Mouse (Mus musculus): Measurements from ENCODE around the gene Cox8b. TPM values are rescaled to one million over a fixed set of nuclear protein-coding genes. Genes with fewer than 3 reads are reported as not detected.
"Not testable (repeated sequence)": the region's sequence is repeated elsewhere in the genome, so short reads cannot be mapped to it uniquely, and the experiment has no call there.

Cox8b gene
- polyA plus RNA-seq, 1 experiment, result 8,538 TPM

DNA sequence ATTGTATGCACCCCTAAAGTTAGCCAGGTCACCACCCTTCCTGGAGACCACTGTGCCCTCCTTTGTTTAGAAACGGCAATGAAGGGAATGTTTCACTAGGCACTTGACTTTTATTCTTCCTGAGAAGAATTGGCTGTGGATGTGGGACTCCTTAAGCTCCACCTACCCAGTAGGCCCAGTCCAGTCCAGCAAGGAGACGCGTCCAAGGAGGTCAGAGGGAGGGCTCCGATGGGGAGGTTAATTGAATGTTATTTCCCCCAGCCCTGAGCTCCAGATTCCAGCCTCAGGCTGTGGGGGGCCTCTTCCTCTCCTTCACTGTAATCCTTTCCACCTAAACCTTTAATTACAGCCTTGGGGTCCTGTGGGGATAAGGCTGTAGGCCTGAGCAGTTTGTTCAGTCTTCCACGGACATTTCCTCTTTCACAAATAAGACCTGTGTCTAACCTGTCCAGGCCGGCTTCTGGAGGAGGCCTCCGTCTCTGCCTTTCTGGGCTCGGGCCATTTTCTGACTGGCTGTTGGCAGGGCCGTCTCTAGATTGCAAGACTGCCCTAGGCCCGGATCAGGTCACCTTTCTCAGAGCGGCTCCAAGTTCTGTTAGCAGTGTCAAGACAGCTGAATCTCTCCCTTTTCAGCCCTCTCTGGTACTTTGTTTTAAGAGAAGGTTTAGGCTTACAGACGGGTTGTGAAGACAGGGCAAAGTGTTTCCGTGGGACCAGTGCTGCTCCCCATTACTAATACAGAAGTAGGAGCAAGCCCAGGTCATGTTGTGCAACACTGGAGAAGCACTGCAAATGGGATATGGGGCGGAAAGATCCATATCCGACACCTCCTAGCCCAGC is 2.0 kb upstream of the Cox8b start:
- 0 out of 2 replicates have a peak overlapping the region, but pooled peaks have one; percentile 19 for H3K4me3 ChIP-seq (ENCODE audit: insufficient read depth, low read depth, low read length)
- H3K4me1 ChIP-seq (ENCODE audit: control insufficient read depth, insufficient read depth, insufficient read length, low read length), result peaks cover 13% of the 10 kb centered on the region
- peak overlapping the region; percentile 98 for H3K27ac ChIP-seq (replicated peaks; ENCODE audit: low read depth, low read length)

DNA sequence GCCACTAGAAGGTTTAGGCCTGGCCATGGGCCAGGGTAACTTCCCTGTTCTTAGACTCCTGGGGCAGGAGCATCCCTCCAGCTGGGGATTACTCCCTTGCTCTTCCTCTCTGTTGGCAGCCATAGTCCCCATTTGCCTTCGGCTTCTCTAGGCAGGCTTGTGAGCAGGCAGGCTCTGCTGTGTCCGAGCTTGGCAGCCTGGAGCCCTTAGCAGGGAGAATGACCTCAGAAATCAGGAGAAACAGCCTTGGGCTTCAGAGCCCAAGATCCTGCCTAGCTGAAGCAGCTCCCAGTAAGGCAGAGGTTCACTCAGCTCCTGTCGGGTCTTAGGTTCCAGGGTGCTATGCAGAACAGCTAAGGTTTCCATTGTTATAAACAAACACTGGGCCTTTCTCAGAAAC is 1.1 kb downstream of the Cox8b start:
- H3K27ac ChIP-seq (replicated peaks; ENCODE audit: low read depth, low read length), result peak overlapping the region; percentile 93
- peak overlapping the region; percentile 70 for H3K4me3 ChIP-seq (ENCODE audit: insufficient read depth, low read depth, low read length)
- peaks cover 13% of the 10 kb centered on the region for H3K4me1 ChIP-seq (ENCODE audit: control insufficient read depth, insufficient read depth, insufficient read length, low read length)

DNA sequence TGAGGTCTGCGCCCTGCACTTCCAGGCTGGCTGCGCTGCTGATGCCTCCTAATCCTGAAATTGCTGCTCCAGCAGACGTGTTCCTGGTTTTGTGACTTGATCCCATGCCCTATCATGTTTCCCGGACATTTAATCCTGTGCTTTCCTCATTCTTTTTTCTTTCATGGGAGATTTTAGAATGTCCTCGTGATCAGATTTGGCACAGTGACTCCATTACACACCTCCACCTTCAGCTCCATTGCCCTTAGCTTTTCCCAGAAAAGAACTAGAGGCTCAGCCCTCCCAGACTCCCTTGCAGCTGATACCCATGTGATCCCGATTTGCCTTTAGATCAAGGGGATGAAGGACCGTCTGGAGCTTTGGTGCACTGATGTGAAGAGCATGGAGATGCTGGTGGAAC is 2.4 kb downstream of the Cox8b start:
- Histone ChIP-seq H3K4me3 (ENCODE audit: insufficient read depth, low read depth, low read length) (0 out of 2 replicates have a peak overlapping the region, but pooled peaks have one; percentile 70), H3K4me1 (ENCODE audit: control insufficient read depth, insufficient read depth, insufficient read length, low read length) (peaks cover 13% of the 10 kb centered on the region), H3K27ac (replicated peaks; ENCODE audit: low read depth, low read length) (peak overlapping the region; percentile 8; the same call in 1 of the 2 replicates)

DNA sequence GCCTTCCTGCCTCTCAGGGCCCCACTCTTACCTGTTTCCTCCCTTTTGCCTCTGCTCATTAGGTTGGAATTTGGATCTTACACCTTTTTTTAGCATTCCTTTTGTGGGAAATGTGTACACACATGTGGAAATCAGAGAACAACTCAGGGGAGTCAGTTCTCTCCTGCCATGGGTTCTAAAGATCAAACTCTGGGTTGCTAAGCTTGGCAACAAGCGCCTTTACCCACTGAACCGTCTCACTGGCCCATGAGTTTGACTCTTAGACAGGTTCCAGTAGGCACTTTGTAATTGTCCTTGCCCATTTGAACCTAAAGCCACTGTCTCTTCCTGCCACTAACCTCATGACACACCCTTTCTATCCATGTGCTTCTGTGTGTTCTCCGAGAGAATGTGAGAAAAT is 5.6 kb downstream of the Cox8b start:
- Histone ChIP-seq H3K27ac (replicated peaks; ENCODE audit: low read depth, low read length) (no peak overlapping the region), H3K4me3 (ENCODE audit: insufficient read depth, low read depth, low read length) (no peak overlapping the region), H3K4me1 (ENCODE audit: control insufficient read depth, insufficient read depth, insufficient read length, low read length) (no peaks in the 10 kb centered on the region)

- Histone ChIP-seq H3K27ac (replicated peaks; ENCODE audit: low read depth, low read length) (no peak overlapping the region), H3K4me3 (ENCODE audit: insufficient read depth, low read depth, low read length) (no peak overlapping the region), H3K4me1 (ENCODE audit: control insufficient read depth, insufficient read depth, insufficient read length, low read length) (no peaks in the 10 kb centered on the region)
Observed at GRCm38 (mm10) chr7:140894031-140894430, 6.2 kb downstream of the Cox8b start.

- not testable (repeated sequence) for H3K4me1 ChIP-seq (ENCODE audit: control insufficient read depth, insufficient read depth, insufficient read length, low read length); H3K27ac ChIP-seq (replicated peaks; ENCODE audit: low read depth, low read length); H3K4me3 ChIP-seq (ENCODE audit: insufficient read depth, low read depth, low read length)
Observed at GRCm38 (mm10) chr7:140890636-140891035, 9.6 kb downstream of the Cox8b start.

- Histone ChIP-seq H3K4me3 (ENCODE audit: insufficient read depth, low read depth, low read length) (peak overlapping the region; percentile 65), H3K27ac (replicated peaks; ENCODE audit: low read depth, low read length) (peak overlapping the region; percentile 21; the same call in 1 of the 2 replicates), H3K4me1 (ENCODE audit: control insufficient read depth, insufficient read depth, insufficient read length, low read length) (peaks cover 6% of the 10 kb centered on the region; the same call in 1 of the 2 replicates)
Observed at GRCm38 (mm10) chr7:140882469-140882803, 17.8 kb downstream of the Cox8b start.

- Histone ChIP-seq H3K4me3 (ENCODE audit: insufficient read depth, low read depth, low read length) (peak within 1 kb of the TSS; percentile 65), H3K4me1 (ENCODE audit: control insufficient read depth, insufficient read depth, insufficient read length, low read length) (peaks cover 6% of the 10 kb centered on the region; the same call in 1 of the 2 replicates), H3K27ac (replicated peaks; ENCODE audit: low read depth, low read length) (peak within 1 kb of the TSS; percentile 85)
Observed at GRCm38 (mm10) chr7:140881696-140882468, 18.4 kb downstream of the Cox8b start, which contains the start of the genes Psmd13 and Sirt3. Gene Psmd13, plus strand, starts transcription at chr7:140881968. Gene Sirt3, minus strand, starts transcription at chr7:140882309.

DNA sequence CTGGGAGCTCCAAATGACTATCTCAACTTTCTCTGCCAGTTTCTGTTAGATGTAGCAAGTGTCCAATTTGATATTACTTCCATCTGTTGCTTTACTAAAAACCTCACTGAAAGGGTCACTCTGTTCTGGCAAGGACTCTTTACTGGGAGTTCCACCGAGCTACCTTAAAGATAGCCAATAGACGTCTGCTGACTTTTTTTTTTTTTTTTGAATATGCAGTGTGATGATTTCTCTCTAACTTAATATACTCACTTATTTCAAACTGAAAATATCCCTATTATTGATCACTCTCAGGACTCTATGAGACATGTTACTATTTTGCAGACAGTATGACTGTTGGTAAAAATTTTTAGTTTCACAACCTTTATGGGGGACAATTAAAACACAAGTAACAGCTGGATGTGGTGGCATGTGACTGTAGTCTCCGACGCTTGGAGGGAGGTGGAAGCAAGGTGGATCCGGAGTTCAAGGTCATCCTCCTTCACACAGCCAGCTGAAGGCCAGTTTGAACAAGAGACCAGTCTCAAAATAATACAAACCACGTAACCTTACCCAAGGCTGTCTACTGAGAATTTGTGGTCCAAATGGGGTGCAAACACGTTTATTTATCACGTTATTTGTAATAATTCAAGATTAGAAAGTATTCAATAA is 19.3 kb downstream of the Cox8b start:
- Histone ChIP-seq H3K4me3 (ENCODE audit: insufficient read depth, low read depth, low read length) (peak overlapping the region; percentile 65), H3K27ac (replicated peaks; ENCODE audit: low read depth, low read length) (peak overlapping the region; percentile 67), H3K4me1 (ENCODE audit: control insufficient read depth, insufficient read depth, insufficient read length, low read length) (peaks cover 6% of the 10 kb centered on the region; the same call in 1 of the 2 replicates)

- Histone ChIP-seq H3K4me1 (ENCODE audit: control insufficient read depth, insufficient read depth, insufficient read length, low read length) (peaks cover 6% of the 10 kb centered on the region; the same call in 1 of the 2 replicates), H3K4me3 (ENCODE audit: insufficient read depth, low read depth, low read length) (peak overlapping the region; percentile 65), H3K27ac (replicated peaks; ENCODE audit: low read depth, low read length) (peak overlapping the region; percentile 60; the same call in 1 of the 2 replicates)
Observed at GRCm38 (mm10) chr7:140880419-140880818, 19.8 kb downstream of the Cox8b start.

- Histone ChIP-seq H3K4me1 (ENCODE audit: control insufficient read depth, insufficient read depth, insufficient read length, low read length) (peaks cover 6% of the 10 kb centered on the region; the same call in 1 of the 2 replicates), H3K27ac (replicated peaks; ENCODE audit: low read depth, low read length) (no peak overlapping the region), H3K4me3 (ENCODE audit: insufficient read depth, low read depth, low read length) (no peak overlapping the region)
Observed at GRCm38 (mm10) chr7:140879355-140879754, 20.9 kb downstream of the Cox8b start.

DNA sequence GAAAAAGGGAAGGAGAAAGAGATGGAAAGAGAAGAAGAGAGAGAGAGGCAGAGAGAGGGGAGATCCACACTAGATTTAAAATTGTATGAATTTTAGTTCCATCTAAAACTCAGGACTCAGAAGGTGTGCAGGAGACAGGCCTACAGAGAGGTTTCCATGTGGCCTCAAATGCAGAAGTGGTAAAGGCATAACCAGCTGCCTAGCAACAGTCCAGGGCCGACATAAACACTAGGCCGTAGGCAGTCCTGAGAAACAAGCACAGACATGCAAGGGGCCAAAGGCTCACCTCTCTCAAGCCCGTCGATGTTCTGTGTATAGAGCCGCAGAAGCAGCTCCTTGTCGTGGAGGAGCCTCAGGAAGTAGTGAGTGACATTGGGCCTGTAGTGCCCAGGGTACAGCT is 22.9 kb downstream of the Cox8b start:
- Histone ChIP-seq H3K4me3 (ENCODE audit: insufficient read depth, low read depth, low read length) (no peak overlapping the region), H3K27ac (replicated peaks; ENCODE audit: low read depth, low read length) (no peak overlapping the region), H3K4me1 (ENCODE audit: control insufficient read depth, insufficient read depth, insufficient read length, low read length) (peaks cover 3% of the 10 kb centered on the region; the same call in 1 of the 2 replicates)

DNA sequence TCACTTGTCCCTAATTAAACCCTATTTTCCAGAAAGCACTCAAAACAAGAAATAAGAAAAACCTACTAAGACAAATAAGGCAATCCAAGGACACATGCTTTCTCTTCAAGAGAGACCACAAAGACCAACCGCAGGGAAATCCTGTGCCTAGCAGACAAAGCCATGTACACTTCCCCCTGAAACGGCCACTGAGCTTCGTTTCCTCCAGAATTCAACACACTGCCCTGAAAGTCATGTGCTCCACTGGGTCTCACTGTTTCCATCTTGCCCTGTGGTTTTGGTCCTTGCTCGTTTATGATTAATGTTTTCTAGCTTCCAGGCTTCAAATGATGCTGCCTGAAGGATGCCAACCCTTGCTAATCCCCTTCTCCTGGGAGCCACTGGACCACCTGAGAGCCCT is 26.0 kb downstream of the Cox8b start:
- H3K4me3 ChIP-seq (ENCODE audit: insufficient read depth, low read depth, low read length), result no peak overlapping the region
- H3K4me1 ChIP-seq (ENCODE audit: control insufficient read depth, insufficient read depth, insufficient read length, low read length), result no peaks in the 10 kb centered on the region
- no peak overlapping the region for H3K27ac ChIP-seq (replicated peaks; ENCODE audit: low read depth, low read length)

DNA sequence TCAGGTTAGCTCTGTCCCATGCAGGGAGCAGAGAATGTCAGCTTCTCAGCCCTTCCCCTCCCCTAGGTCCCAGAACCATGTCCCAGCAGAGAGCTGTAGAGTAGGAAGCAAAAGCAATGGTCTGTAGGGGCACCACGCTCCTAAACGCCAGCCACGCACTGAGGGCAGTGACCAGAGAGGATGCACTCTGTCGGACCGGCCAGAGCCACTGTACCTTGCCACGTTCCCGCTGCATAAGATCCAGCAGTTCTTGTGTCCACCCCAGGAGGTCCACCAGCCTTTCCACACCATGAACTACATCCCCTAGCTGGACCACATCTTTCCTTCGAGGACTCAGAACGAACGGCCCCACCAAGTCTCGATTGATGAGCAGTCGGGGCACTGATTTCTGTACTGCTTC is 35.5 kb downstream of the Cox8b start:
- Histone ChIP-seq H3K27ac (replicated peaks; ENCODE audit: low read depth, low read length) (no peak overlapping the region), H3K4me3 (ENCODE audit: insufficient read depth, low read depth, low read length) (no peak overlapping the region), H3K4me1 (ENCODE audit: control insufficient read depth, insufficient read depth, insufficient read length, low read length) (no peaks in the 10 kb centered on the region)

DNA sequence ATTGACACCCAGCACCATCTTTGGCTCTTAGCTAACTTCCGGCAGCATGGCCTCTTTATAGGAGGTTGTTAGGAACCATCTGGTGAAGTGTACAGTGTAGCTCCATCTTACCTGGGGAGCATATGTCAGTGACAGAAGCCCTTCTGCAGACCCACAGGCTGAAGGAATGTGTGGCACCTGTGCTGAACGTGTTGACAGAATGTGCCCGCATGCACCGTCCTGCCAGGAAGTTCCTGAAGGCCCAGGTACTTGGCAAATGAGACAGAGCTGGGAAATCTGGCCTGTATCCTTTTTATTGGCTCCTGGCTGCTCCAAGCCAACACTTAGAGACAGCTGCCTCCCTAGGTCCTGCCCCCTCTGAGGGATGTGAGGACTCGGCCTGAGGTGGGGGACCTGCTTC is 39.5 kb downstream of the Cox8b start:
- peaks cover 7% of the 10 kb centered on the region for H3K4me1 ChIP-seq (ENCODE audit: control insufficient read depth, insufficient read depth, insufficient read length, low read length)
- H3K4me3 ChIP-seq (ENCODE audit: insufficient read depth, low read depth, low read length), result no peak overlapping the region
- no peak overlapping the region for H3K27ac ChIP-seq (replicated peaks; ENCODE audit: low read depth, low read length)
